Mouse (Mus musculus) induced T-regulatory cell, adult 2 months (primary cell): ENCODE measurements around the gene Gm10715.
"Not testable (repeated sequence)": the region's sequence is repeated elsewhere in the genome, so short reads cannot be mapped to it uniquely, and the experiment has no call there.

Experiments used
- DNase-seq: peaks from one replicate; pipeline ENCODE4 v3.0.0-alpha.2; 2012; ENCODE audit warnings: low read depth

Gm10715 gene

GRCm38 (mm10) chr9:3036577-3036976, at the start of gene Gm10715:
Gm10715 (plus strand) TSS chr9:3036877.
- not testable (repeated sequence) for DNase-seq

GRCm38 (mm10) chr9:3000445-3000972, 36.2 kb upstream of the Gm10715 start, which contains the start of gene Gm10722:
Gm10722 (plus strand) TSS chr9:3000922.
- peak; percentile 68 for DNase-seq

- DNase-seq: not testable (repeated sequence)
These were observed 35.7 kb upstream of the Gm10715 start for GRCm38 (mm10) chr9:3001006-3001405.

GRCm38 (mm10) chr9:3001948-3002659, 34.6 kb upstream of the Gm10715 start:
- DNase-seq: peak; percentile 41

- DNase-seq: not testable (repeated sequence)
These were observed 33.8 kb upstream of the Gm10715 start, which contains the start of gene Gm11168 for GRCm38 (mm10) chr9:3002794-3003396. Gm11168 (plus strand) TSS chr9:3003346.

- DNase-seq: not testable (repeated sequence)
These were observed 30.5 kb upstream of the Gm10715 start for GRCm38 (mm10) chr9:3006179-3006578.

GRCm38 (mm10) chr9:3006636-3007035, 30.0 kb upstream of the Gm10715 start:
- not testable (repeated sequence) for DNase-seq

GRCm38 (mm10) chr9:3007272-3007671, 29.4 kb upstream of the Gm10715 start:
- DNase-seq: peak; percentile 36

- DNase-seq: not testable (repeated sequence)
These were observed 27.3 kb upstream of the Gm10715 start for GRCm38 (mm10) chr9:3009331-3009730.

- DNase-seq: not testable (repeated sequence)
These were observed 24.5 kb upstream of the Gm10715 start for GRCm38 (mm10) chr9:3012054-3012621.

- DNase-seq: not testable (repeated sequence)
These were observed 23.9 kb upstream of the Gm10715 start, which contains the start of gene Gm10721 for GRCm38 (mm10) chr9:3012733-3013279. Gm10721 (plus strand) TSS chr9:3013140.

- not testable (repeated sequence) for DNase-seq
These were observed 21.3 kb upstream of the Gm10715 start, which contains the start of gene Gm10720 for GRCm38 (mm10) chr9:3015354-3015753. Gm10720 (plus strand) TSS chr9:3015654.

- not testable (repeated sequence) for DNase-seq
These were observed 20.8 kb upstream of the Gm10715 start for GRCm38 (mm10) chr9:3015896-3016295.

- not testable (repeated sequence) for DNase-seq
These were observed 19.6 kb upstream of the Gm10715 start, which contains the start of gene Gm10719 for GRCm38 (mm10) chr9:3017108-3017507. Gm10719 (plus strand) TSS chr9:3017408.

- not testable (repeated sequence) for DNase-seq
These were observed 17.7 kb upstream of the Gm10715 start for GRCm38 (mm10) chr9:3018944-3019343.

GRCm38 (mm10) chr9:3019835-3020727, 16.6 kb upstream of the Gm10715 start:
- DNase-seq: not testable (repeated sequence)

- DNase-seq: peak; percentile 40
These were observed 14.2 kb upstream of the Gm10715 start for GRCm38 (mm10) chr9:3022316-3023008.

GRCm38 (mm10) chr9:3023312-3023984, 13.2 kb upstream of the Gm10715 start, which contains the start of gene Gm10718:
Gm10718 (plus strand) TSS chr9:3023547.
- not testable (repeated sequence) for DNase-seq

GRCm38 (mm10) chr9:3023985-3024648, 12.6 kb upstream of the Gm10715 start:
- DNase-seq: not testable (repeated sequence)
